Mouse (Mus musculus) ES-Bruce4 (cell line): Measurements from ENCODE around the gene Akap5.

Experiments
- CTCF ChIP-seq: IDR thresholded peaks from one replicate; pipeline ENCODE4 v1.8.1; 2011; ENCODE audit warnings: low read depth, low read length
- POLR2A ChIP-seq: IDR thresholded peaks from one replicate; pipeline ENCODE4 v1.8.1; 2011; ENCODE audit warnings: low read length; ENCODE audit not compliant: insufficient read depth

DNA sequence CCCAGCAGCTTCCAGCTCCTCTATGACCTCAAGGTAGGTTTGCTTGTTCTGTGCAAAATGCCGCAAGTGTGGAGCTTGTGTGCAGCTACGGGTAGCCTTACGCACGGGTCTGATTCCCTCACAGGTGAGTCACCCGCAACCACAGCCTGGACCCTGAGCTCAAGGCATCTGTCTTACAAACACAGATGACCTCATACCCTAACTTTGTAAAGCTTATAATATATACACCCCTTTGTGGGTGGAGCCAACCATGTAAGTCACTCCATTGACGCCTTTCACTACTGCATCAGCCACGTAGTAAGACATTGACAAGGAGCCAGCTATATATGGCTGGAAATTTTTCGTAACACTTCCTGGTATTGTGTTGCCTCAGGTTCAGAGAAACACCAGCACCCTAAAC, 12.7 kb upstream of the Akap5 start:
- no peak for TF ChIP-seq CTCF
- TF ChIP-seq POLR2A, result no peak
